Mouse (Mus musculus) lung, adult 10 weeks (tissue): ENCODE data around the gene Ahrr. TPM values are rescaled to one million over a fixed set of nuclear protein-coding genes. Genes with fewer than 3 reads are reported as not detected.

ENCODE experiments used
- polyA plus RNA-seq: library from polyadenylated mRNA; stranded (reverse); fragments of 350-450 nt; fragmentation: Illumina TruSeq; extraction: RNeasy Lipid Tissue Mini Kit (QIAGEN cat#74804); gene quantifications from one replicate; pipeline ENCODE4 v1.2.3, GENCODE M21; 2014; ENCODE audit warnings: low read depth, low replicate concordance; ENCODE audit not compliant: insufficient read depth

Gene Ahrr
- polyA plus RNA-seq, result 0.10 TPM

GRCm38 (mm10) chr13:74292167-74292566, at the start of gene Ahrr:
Gene Ahrr, minus strand, starts transcription at chr13:74292331.

GRCm38 (mm10) chr13:74317170-74317849, 25.2 kb upstream of the Ahrr start, which contains the start of gene Pdcd6:
Gene Pdcd6, minus strand, starts transcription at chr13:74317580.

GRCm38 (mm10) chr13:74208317-74208985, 83.7 kb downstream of the Ahrr start, which contains the start of gene Exoc3:
Gene Exoc3, minus strand, starts transcription at chr13:74208732.

Other genes with a start within 250 kb of the Ahrr start
- gene Cep72, start 230.0 kb downstream of the Ahrr start, polyA plus RNA-seq, result 1.3 TPM
- gene Slc9a3, start 170.9 kb downstream of the Ahrr start, polyA plus RNA-seq, result not detected
- 27.1 TPM for gene Exoc3, start 83.6 kb downstream of the Ahrr start, polyA plus RNA-seq
- gene Pdcd6, start 25.2 kb upstream of the Ahrr start, polyA plus RNA-seq, result 107 TPM
- gene Sdha, start 57.9 kb upstream of the Ahrr start, polyA plus RNA-seq, result 110 TPM
- gene Ccdc127, start 58.0 kb upstream of the Ahrr start, polyA plus RNA-seq, result 17.1 TPM
- gene Lrrc14b, start 71.7 kb upstream of the Ahrr start, polyA plus RNA-seq, result 0.50 TPM
- 1.5 TPM for gene Zfp72, start 98.5 kb upstream of the Ahrr start, polyA plus RNA-seq
- gene Ftl1-ps1, start 107.4 kb upstream of the Ahrr start, polyA plus RNA-seq, result 45.9 TPM
- 8.5 TPM for gene Zfp825, start 201.7 kb upstream of the Ahrr start, polyA plus RNA-seq